Mouse (Mus musculus) G1E (cell line): ENCODE results near the gene Cnst.

Experiments used
- CTCF ChIP-seq: IDR thresholded peaks from 2 replicates; pipeline ENCODE4 v1.5.1; 2012; ENCODE audit warnings: low read depth, low read length, inconsistent platforms, mixed read lengths
- GATA1 ChIP-seq: IDR thresholded peaks from 2 replicates; pipeline ENCODE4 v1.6.1; 2012; ENCODE audit warnings: borderline replicate concordance, low read length, inconsistent platforms, mixed read lengths
- POLR2AphosphoS5 ChIP-seq: IDR thresholded peaks from 2 replicates; pipeline ENCODE4 v1.6.1; 2012; ENCODE audit warnings: low read depth, low read length, inconsistent platforms; ENCODE audit not compliant: insufficient replicate concordance
- TAL1 ChIP-seq: conservative IDR thresholded peaks from 2 replicates; pipeline ENCODE4 v1.6.1; 2012; ENCODE audit warnings: low read depth, low read length, inconsistent platforms, mixed read lengths

DNA sequence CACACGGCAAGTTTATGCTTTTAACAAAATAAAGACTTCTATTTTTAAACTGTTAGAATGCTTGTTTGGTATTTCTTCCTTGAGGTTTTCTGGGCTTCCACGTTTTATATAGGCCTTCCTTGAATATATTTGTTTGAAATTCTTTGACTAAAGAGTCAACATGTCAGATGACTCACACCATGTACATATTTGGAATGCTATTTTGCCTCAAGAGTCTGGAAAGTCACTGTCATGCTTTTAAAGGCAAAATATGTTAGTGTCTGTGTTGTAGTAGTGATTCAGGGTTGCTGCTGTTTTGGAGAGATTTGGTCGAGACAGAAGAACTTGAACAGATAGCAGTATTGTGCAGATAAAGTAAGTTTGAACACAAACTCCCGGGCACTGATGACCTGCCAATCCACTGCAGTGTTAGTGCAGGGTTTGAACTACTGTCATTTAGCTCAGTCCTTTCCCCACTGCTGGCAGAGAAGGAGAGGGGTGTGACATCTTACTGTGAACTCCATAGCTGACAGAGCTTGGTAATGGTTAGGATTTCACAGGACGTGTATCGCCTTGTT is 27.6 kb downstream of the Cnst start:
- TF ChIP-seq CTCF (no peak), POLR2AphosphoS5 (no peak), GATA1 (no peak), TAL1 (no peak)
